Mouse (Mus musculus): ENCODE data around the gene Ick.
A peak's percentile ranks its signal among the peaks of the same experiment; 100 is the strongest.
"Not testable (repeated sequence)": the region's sequence is repeated elsewhere in the genome, so short reads cannot be mapped to it uniquely, and the experiment has no call there.

Ick gene

GRCm38 (mm10) chr9:78108796-78109239 is at the start of gene Ick, which contains the start of gene Fbxo9:
Gene Ick (plus strand): TSS chr9:78109192.
Gene Fbxo9 (minus strand): TSS chr9:78109065.
- peak; percentile 64 for DNase-seq (ENCODE audit: low spot score)

- DNase-seq (ENCODE audit: low spot score) = no peak
Observed at GRCm38 (mm10) chr9:78059525-78060120, 49.4 kb upstream of the Ick start.

- DNase-seq (ENCODE audit: low spot score) = no peak
Observed at GRCm38 (mm10) chr9:78062392-78062791, 46.6 kb upstream of the Ick start.

DNA sequence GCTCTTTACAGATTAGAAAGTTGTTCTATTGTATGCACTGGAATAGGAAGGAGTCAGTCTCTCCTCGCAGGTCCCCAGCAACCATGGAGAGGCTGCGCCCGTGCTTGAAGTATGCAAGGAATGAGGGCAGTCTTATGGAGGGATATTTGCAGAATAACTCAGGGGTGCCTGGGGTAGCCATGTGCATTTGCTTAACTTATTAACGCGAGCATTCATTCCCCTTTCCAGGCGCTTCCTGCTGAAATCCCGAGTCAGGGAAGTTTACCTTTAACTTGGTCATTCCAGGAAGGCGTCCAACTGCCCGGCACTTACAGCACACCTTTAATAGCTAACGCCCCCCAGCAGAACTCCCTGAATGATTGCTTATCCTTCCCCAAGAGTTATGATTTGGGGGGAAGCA is 44.9 kb upstream of the Ick start:
- no peak for DNase-seq (ENCODE audit: low spot score)

DNA sequence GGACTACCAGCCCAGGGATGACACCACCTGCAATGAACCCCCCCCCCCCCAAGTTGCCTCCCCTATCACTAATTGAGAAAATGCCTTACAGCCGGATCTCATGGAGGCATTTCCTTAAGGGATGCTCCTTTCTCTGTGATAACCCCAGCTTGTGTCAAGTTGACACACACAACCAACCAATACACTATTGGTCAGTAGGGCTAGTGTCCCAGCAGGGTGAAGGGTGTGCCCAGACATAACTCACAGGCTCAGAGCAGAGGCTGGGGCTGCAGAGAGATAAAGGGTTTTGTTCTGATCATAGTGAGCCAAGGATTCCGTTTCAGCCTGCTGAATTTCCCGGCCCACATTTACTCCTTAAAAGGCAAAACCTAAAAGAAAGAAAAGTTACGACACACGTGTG is 38.5 kb upstream of the Ick start:
- no peak for DNase-seq (ENCODE audit: low spot score)

DNA sequence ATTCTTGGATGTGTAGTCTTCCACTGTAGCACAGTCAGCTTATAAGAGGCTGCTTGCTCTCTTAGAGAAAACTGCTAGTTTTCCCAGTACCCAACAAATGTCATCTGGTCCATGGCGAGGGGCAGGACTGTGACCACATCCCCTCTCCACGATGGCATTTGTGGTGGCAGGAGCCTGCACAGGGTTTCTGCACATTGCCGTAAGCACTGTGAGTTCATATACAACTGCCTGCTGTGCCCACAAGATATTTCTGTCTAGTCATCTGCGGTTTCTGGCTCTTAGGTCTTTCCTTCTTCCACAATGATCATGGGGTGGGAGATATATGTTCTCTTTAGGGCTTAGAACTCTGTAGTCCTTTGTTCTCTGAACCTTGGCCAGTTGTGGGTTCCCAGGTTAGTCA is 37.4 kb upstream of the Ick start:
- no peak for DNase-seq (ENCODE audit: low spot score)

DNA sequence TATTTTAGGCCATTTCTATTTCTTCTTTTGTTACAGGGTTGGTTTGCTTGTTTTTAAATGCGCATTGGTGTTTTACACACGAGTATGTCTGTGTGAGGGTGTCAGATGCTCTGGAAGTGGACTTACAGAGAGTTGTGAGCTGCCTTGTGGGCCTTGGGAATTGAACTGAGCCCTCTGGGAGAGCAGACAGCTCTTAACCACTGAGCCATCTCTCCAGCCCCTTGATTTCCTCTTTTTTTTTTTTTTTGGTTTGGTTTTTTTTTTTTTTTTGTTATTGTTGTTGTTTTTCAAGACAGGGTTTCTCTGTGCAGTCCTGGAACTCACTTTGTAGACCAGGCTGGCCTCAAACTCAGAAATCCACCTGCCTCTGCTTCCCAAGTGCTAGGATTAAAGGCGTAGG is 35.7 kb upstream of the Ick start:
- not testable (repeated sequence) for DNase-seq (ENCODE audit: low spot score)

DNA sequence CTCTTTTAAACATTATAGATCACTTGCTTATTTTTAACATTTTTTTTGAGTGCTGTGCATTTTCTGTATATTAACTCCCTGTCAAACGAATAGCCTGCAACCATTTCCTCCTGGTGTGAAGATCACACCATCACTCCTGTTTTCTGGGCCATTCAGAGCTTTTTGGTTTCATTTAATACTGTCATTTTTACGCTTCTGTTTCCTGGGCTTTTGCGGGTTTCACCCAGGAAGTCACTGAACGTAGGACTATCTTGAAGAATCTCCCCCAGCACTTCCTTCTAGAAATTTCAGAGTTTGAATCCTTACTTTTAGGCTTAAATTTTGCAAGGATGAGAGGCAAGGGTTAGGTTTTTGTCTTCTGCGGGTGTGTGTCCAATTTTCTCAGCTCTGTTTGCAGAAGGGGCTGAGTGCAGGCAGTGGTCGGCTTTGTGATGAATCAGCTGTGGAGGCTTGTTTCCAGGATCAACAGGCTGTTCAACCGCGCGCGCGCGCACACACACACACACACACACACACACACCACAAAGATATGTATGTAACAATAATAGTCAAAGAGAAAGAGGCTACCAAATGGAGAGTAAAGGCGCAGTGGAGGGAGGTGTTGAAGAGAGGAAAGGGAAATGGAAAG is 35.2 kb upstream of the Ick start:
- DNase-seq (ENCODE audit: low spot score) = no peak

- no peak for DNase-seq (ENCODE audit: low spot score)
Observed at GRCm38 (mm10) chr9:78075256-78075655, 33.7 kb upstream of the Ick start.

GRCm38 (mm10) chr9:78078240-78078639 is 30.8 kb upstream of the Ick start:
- no peak for DNase-seq (ENCODE audit: low spot score)

GRCm38 (mm10) chr9:78081835-78082234 is 27.2 kb upstream of the Ick start:
- no peak for DNase-seq (ENCODE audit: low spot score)

- no peak for DNase-seq (ENCODE audit: low spot score)
Observed at GRCm38 (mm10) chr9:78084341-78084740, 24.7 kb upstream of the Ick start.

- no peak for DNase-seq (ENCODE audit: low spot score)
Observed at GRCm38 (mm10) chr9:78085722-78086287, 23.2 kb upstream of the Ick start.

- no peak for DNase-seq (ENCODE audit: low spot score)
Observed at GRCm38 (mm10) chr9:78087751-78088150, 21.2 kb upstream of the Ick start.

DNA sequence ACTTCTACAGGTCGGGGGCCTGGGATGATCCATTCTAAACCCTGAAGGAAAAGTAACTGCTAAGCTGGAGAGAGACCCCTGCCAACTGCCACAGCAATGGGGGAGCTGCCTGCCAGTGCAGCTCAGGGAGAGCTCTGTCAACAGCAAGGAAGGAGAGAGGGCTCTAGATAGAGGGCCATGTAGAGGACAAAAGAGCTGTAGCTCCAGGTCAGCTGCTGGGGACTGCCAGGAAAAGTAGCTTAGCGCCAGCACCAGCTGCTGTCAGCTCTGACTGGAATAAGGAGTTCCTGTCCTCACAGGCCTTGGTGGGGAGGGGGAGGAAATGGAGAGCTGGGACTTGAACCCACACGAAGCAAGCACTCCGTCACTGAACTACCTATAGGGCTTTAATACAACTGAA is 20.5 kb upstream of the Ick start:
- no peak for DNase-seq (ENCODE audit: low spot score)

GRCm38 (mm10) chr9:78088971-78089370 is 20.0 kb upstream of the Ick start:
- DNase-seq (ENCODE audit: low spot score) = no peak

DNA sequence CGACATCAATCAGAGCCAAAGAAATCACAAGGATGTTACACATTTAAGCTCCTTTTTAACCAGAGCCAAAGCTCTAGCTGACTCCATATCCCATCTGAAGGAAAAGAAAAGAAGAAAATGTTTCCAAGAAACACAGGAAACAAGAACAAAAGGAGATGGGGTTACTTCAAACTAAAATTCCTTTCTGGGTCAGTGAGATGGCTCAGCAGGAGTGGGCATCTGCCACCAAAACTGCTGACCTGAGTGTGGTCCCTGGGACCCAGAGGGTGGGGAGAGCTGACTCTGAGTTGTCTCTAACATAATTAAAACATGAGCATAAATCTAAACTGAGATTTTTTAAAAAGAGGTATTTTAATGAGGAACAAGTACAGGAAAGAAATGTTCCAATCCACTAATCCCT is 19.1 kb upstream of the Ick start:
- no peak for DNase-seq (ENCODE audit: low spot score)

GRCm38 (mm10) chr9:78090596-78090995 is 18.4 kb upstream of the Ick start:
- DNase-seq (ENCODE audit: low spot score) = no peak

DNA sequence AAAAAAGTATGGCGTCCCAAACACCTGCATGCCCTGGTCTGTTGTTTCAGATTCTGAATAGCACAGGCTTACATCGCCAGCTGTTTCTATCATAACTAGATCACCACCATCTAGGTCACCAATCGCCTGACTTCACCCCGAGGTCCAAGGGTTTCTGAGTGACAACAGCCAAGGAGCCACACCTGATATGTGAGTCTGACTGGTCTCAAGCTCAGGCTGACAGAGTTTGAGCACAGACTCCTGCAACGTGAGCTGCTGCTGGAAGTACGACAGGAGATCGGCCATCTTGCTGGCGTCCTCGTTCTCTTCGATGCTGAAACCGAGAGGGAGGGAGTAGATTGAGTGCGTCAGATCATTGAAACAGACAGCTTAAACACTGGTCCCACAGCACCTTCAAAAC is 13.3 kb upstream of the Ick start:
- DNase-seq (ENCODE audit: low spot score) = no peak

DNA sequence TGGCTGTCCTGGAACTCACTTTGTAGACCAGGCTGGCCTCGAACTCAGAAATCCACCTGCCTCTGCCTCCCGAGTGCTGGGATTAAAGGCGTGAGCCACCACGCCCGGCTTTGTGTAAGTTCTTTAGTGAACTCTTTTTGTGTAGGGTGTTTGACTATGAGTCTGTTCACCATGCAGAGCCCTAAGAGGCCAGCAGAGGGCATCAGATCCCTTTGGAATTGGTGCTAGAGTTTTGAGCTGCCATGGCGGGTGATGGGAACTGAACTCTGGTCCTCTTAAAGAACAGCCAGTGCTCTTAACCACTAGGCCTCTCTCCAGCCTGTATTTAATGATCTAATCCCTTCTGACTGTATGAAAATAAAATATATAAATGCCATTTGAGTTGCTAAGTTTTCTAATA is 12.6 kb upstream of the Ick start:
- no peak for DNase-seq (ENCODE audit: low spot score)

- no peak for DNase-seq (ENCODE audit: low spot score)
Observed at GRCm38 (mm10) chr9:78100956-78101355, 8.0 kb upstream of the Ick start.

DNA sequence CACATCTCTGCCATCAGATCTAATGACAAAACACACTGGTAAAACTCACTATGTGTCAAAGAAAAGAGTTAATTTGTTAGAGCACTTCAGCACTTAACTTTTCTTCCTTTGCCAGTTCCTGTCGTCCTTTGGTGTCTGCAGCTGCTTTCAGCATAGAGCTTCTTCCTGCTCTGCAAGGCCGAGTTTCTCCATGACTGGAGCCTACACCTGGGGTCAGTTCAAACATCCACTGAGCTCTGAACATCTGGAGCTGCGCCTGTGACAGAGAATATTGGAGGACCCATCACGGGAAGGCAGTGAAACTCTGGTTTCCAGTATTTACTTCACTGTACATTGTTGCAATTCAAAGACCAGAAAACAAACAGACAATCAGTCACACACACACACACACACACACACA is 7.6 kb upstream of the Ick start:
- DNase-seq (ENCODE audit: low spot score) = no peak

- DNase-seq (ENCODE audit: low spot score) = no peak
Observed at GRCm38 (mm10) chr9:78103965-78104560, 4.9 kb upstream of the Ick start.
